Mouse (Mus musculus): ENCODE results near the gene Nol12. TPM values are rescaled to one million over a fixed set of nuclear protein-coding genes. Genes with fewer than 3 reads are reported as not detected.

The Nol12 gene
- polyA plus RNA-seq, 1 experiment from 2014 or later = 46.9 TPM

DNA sequence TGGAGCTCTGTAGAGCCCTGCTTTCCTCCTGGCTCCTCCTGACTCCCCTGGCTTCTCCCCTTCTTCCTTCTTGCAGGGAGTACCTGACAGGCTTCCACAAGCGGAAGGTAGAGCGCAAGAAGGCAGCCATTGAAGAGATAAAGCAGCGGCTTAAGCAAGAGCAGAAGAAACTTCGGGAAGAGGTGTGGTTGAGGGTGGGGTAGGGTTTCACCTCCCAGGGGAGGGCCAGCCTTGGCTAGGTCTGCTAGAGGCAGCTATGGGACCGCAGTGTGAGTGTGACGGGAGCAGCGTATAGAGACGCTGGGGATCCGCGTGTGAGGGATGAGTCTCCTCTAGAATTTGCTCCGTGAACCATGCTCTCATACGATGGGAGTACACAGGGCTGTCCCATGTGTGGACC is 1.7 kb downstream of the Nol12 start:
- H3K27ac ChIP-seq = no peak overlapping the region
- H3K9me3 ChIP-seq = no peaks in the 10 kb centered on the region
- no peaks in the 10 kb centered on the region for H3K27me3 ChIP-seq
- peaks cover 18% of the 10 kb centered on the region for H3K4me1 ChIP-seq
- peaks cover 43% of the 10 kb centered on the region for H3K36me3 ChIP-seq
- no peak for ATAC-seq (ENCODE audit: borderline replicate concordance, extremely low read depth, low FRiP score, low TSS enrichment)
- 91% methylated on average over 12 of the region's 12 CpGs for WGBS
- no peak overlapping the region for H3K4me3 ChIP-seq
- H3K4me2 ChIP-seq = 0 out of 2 replicates have a peak overlapping the region, but pooled peaks have one; percentile 73
- H3K9ac ChIP-seq = no peak overlapping the region

- no peaks in the 10 kb centered on the region for H3K9me3 ChIP-seq
- no peak overlapping the region for H3K9ac ChIP-seq
- peaks cover 18% of the 10 kb centered on the region for H3K4me1 ChIP-seq
- H3K4me3 ChIP-seq = no peak overlapping the region
- peaks cover 45% of the 10 kb centered on the region for H3K36me3 ChIP-seq
- no peaks in the 10 kb centered on the region for H3K27me3 ChIP-seq
- no peak overlapping the region for H3K27ac ChIP-seq
- no peak for ATAC-seq (ENCODE audit: borderline replicate concordance, extremely low read depth, low FRiP score, low TSS enrichment)
- WGBS = 89% methylated on average over 10 of the region's 10 CpGs
- H3K4me2 ChIP-seq = no peak overlapping the region
Measured at GRCm38 (mm10) chr15:78937311-78937710, 2.6 kb downstream of the Nol12 start.

GRCm38 (mm10) chr15:78937963-78938362 is 3.2 kb downstream of the Nol12 start:
- Histone ChIP-seq H3K27me3 (no peaks in the 10 kb centered on the region), H3K4me1 (peaks cover 21% of the 10 kb centered on the region), H3K27ac (no peak overlapping the region), H3K9ac (no peak overlapping the region), H3K36me3 (peaks cover 45% of the 10 kb centered on the region), H3K4me2 (no peak overlapping the region), H3K9me3 (no peaks in the 10 kb centered on the region), H3K4me3 (no peak overlapping the region)
- WGBS = 83% methylated on average over 2 of the region's 2 CpGs
- ATAC-seq (ENCODE audit: borderline replicate concordance, extremely low read depth, low FRiP score, low TSS enrichment) = no peak

- Histone ChIP-seq H3K4me1 (peaks cover 15% of the 10 kb centered on the region), H3K4me2 (no peak overlapping the region), H3K4me3 (no peak overlapping the region), H3K27me3 (no peaks in the 10 kb centered on the region), H3K9me3 (no peaks in the 10 kb centered on the region), H3K36me3 (peaks cover 45% of the 10 kb centered on the region), H3K9ac (no peak overlapping the region), H3K27ac (no peak overlapping the region)
- ATAC-seq (ENCODE audit: borderline replicate concordance, extremely low read depth, low FRiP score, low TSS enrichment) = no peak
- 89% methylated on average over 13 of the region's 13 CpGs for WGBS
Measured at GRCm38 (mm10) chr15:78940325-78940724, 5.6 kb downstream of the Nol12 start.

- Histone ChIP-seq H3K36me3 (peaks cover 38% of the 10 kb centered on the region), H3K27ac (0 out of 2 replicates have a peak overlapping the region, but pooled peaks have one; percentile 8), H3K9me3 (no peaks in the 10 kb centered on the region), H3K4me2 (peak overlapping the region; percentile 67), H3K27me3 (peaks cover 11% of the 10 kb centered on the region; the same call in 1 of the 2 replicates), H3K9ac (peak overlapping the region; percentile 40; the same call in 1 of the 2 replicates), H3K4me1 (peaks cover 9% of the 10 kb centered on the region), H3K4me3 (peak overlapping the region; percentile 39)
- WGBS = under 1% methylated on average over 9 of the region's 9 CpGs
- peak; percentile 59 for ATAC-seq (ENCODE audit: borderline replicate concordance, extremely low read depth, low FRiP score, low TSS enrichment)
Measured at GRCm38 (mm10) chr15:78942663-78943062, 7.9 kb downstream of the Nol12 start.

DNA sequence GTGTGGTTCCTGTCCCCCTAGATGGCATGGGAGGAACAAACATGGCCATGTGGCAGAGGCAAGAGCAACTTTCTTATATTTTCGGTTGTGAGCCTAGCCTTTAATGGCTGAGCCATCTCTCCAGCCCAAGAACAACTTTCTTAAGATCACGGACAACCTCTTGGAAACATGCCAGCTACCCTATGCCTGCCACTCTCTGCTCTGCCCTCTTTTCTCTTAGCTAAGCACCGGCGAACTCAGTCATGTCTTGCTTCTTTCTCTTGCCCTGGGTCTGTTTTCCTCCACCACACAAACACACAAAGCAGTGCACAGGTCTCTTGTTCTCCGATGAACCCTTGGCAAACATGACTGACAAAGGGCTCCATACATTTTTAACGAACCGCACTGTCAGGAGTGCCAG is 11.5 kb downstream of the Nol12 start:
- Histone ChIP-seq H3K36me3 (peaks cover 4% of the 10 kb centered on the region), H3K9ac (no peak overlapping the region), H3K9me3 (no peaks in the 10 kb centered on the region), H3K4me2 (no peak overlapping the region), H3K27me3 (peaks cover 11% of the 10 kb centered on the region; the same call in 1 of the 2 replicates), H3K4me3 (no peak overlapping the region), H3K4me1 (peaks cover 17% of the 10 kb centered on the region), H3K27ac (no peak overlapping the region)
- 64% methylated on average over 7 of the region's 7 CpGs for WGBS
- ATAC-seq (ENCODE audit: borderline replicate concordance, extremely low read depth, low FRiP score, low TSS enrichment) = no peak

GRCm38 (mm10) chr15:78947657-78948056 is 12.9 kb downstream of the Nol12 start, which contains the start of gene Triobp:
TSS of gene Triobp (plus strand) at chr15:78947724.
- Histone ChIP-seq H3K9me3 (no peaks in the 10 kb centered on the region), H3K9ac (peak within 1 kb of the TSS; percentile 53), H3K4me3 (peak within 1 kb of the TSS; percentile 49), H3K4me1 (peaks cover 14% of the 10 kb centered on the region), H3K27me3 (peaks cover 11% of the 10 kb centered on the region; the same call in 1 of the 2 replicates), H3K36me3 (no peaks in the 10 kb centered on the region), H3K27ac (peak within 1 kb of the TSS; percentile 24; the same call in 1 of the 2 replicates), H3K4me2 (peak within 1 kb of the TSS; percentile 91)
- under 1% methylated on average over 24 of the region's 24 CpGs for WGBS
- ATAC-seq (ENCODE audit: borderline replicate concordance, extremely low read depth, low FRiP score, low TSS enrichment) = peak; percentile 97

GRCm38 (mm10) chr15:78948152-78948725 is 13.5 kb downstream of the Nol12 start:
- peaks cover 14% of the 10 kb centered on the region for H3K4me1 ChIP-seq
- H3K27ac ChIP-seq = peak overlapping the region; percentile 24; the same call in 1 of the 2 replicates
- ATAC-seq (ENCODE audit: borderline replicate concordance, extremely low read depth, low FRiP score, low TSS enrichment) = 0 out of 2 replicates have a peak, but pooled peaks have one; percentile 25
- peak overlapping the region; percentile 91 for H3K4me2 ChIP-seq
- no peaks in the 10 kb centered on the region for H3K36me3 ChIP-seq
- 4% methylated on average over 11 of the region's 11 CpGs for WGBS
- no peaks in the 10 kb centered on the region for H3K9me3 ChIP-seq
- peak overlapping the region; percentile 49 for H3K4me3 ChIP-seq
- peak overlapping the region; percentile 53 for H3K9ac ChIP-seq
- H3K27me3 ChIP-seq = peaks cover 11% of the 10 kb centered on the region; the same call in 1 of the 2 replicates

DNA sequence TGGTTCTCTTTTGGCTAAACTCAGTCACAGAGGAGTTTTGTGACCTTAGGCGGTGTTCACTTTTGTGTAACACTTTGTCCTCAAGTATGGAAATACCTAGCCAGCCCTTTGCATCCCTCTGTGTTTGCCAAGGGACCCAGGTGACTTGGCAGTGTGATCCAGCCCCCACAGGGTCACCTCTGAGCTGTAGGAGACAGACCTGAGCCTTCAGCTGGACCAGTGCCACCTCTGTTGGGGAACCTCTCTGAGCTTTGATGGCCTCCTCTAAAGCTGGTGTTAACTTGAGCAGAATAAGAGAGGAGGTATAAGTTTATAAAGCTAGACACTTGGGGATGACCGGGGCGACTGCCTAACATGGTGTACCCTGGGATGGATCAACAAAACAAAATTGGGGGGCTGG is 14.2 kb downstream of the Nol12 start:
- H3K4me1 ChIP-seq = peaks cover 14% of the 10 kb centered on the region
- H3K36me3 ChIP-seq = no peaks in the 10 kb centered on the region
- no peak for ATAC-seq (ENCODE audit: borderline replicate concordance, extremely low read depth, low FRiP score, low TSS enrichment)
- no peak overlapping the region for H3K4me3 ChIP-seq
- H3K4me2 ChIP-seq = no peak overlapping the region
- WGBS = 96% methylated on average over 3 of the region's 3 CpGs
- no peak overlapping the region for H3K27ac ChIP-seq
- H3K27me3 ChIP-seq = peaks cover 11% of the 10 kb centered on the region; the same call in 1 of the 2 replicates
- no peaks in the 10 kb centered on the region for H3K9me3 ChIP-seq
- H3K9ac ChIP-seq = no peak overlapping the region

GRCm38 (mm10) chr15:78955663-78956062 is 20.9 kb downstream of the Nol12 start:
- ATAC-seq (ENCODE audit: borderline replicate concordance, extremely low read depth, low FRiP score, low TSS enrichment) = no peak
- Histone ChIP-seq H3K36me3 (no peaks in the 10 kb centered on the region), H3K27me3 (no peaks in the 10 kb centered on the region), H3K4me2 (no peak overlapping the region), H3K4me1 (no peaks in the 10 kb centered on the region; the same call in 1 of the 2 replicates), H3K4me3 (no peak overlapping the region), H3K27ac (no peak overlapping the region), H3K9ac (no peak overlapping the region), H3K9me3 (no peaks in the 10 kb centered on the region)
- WGBS = 73% methylated on average over 3 of the region's 3 CpGs

DNA sequence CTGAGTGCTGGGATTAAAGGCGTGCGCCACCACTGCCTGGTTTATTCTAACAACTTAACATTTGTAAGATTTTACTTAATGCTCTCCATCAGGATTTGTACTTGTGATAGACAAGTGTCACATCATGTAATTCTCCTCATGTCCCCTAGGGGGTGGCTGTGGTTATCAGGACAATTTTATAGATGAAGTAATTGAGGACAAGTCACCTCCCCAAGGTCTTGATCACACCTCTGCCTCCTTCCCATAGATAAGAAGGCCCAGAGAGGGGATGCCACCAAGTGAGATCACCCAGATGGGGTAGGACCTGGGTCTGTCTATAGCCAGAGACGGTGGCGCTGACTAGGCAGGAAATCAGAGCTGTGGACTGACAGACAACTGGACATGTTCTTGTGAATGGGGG is 21.6 kb downstream of the Nol12 start:
- Histone ChIP-seq H3K9me3 (no peaks in the 10 kb centered on the region), H3K9ac (no peak overlapping the region), H3K36me3 (no peaks in the 10 kb centered on the region), H3K4me1 (no peaks in the 10 kb centered on the region; the same call in 1 of the 2 replicates), H3K4me3 (no peak overlapping the region), H3K27ac (no peak overlapping the region), H3K27me3 (no peaks in the 10 kb centered on the region), H3K4me2 (no peak overlapping the region)
- no peak for ATAC-seq (ENCODE audit: borderline replicate concordance, extremely low read depth, low FRiP score, low TSS enrichment)
- WGBS = 65% methylated on average over 4 of the region's 4 CpGs

DNA sequence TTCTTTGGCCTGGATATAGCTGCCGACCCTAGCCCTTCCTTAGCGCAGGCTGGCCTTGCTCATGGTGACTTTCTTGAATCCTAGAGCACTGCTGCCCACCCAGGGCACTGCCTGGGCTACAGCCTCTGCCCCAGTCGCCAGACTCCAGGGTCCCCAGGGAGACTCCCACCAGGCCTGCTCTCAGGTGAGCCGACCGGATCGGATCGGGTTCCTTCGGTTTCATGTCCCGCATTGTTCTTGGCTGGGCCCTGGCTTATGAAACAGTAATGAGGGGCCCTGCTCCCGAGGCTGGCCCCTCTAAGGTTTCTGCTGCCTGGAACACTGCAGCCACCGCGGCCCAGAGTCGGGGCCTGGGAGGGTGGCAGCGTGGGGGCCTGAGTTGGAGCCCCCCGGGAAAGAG is 22.3 kb downstream of the Nol12 start:
- H3K9me3 ChIP-seq = no peaks in the 10 kb centered on the region
- no peak overlapping the region for H3K4me2 ChIP-seq
- H3K9ac ChIP-seq = no peak overlapping the region
- H3K4me1 ChIP-seq = no peaks in the 10 kb centered on the region; the same call in 1 of the 2 replicates
- H3K36me3 ChIP-seq = no peaks in the 10 kb centered on the region
- 40% methylated on average over 15 of the region's 15 CpGs for WGBS
- H3K27me3 ChIP-seq = no peaks in the 10 kb centered on the region
- no peak overlapping the region for H3K27ac ChIP-seq
- no peak overlapping the region for H3K4me3 ChIP-seq
- no peak for ATAC-seq (ENCODE audit: borderline replicate concordance, extremely low read depth, low FRiP score, low TSS enrichment)

Data from lung, embryonic 15.5 days (tissue).